Mouse (Mus musculus): Measurements from ENCODE around the gene Trim66.

GRCm38 (mm10) chr7:109507572-109507971, 362 bp downstream of the Trim66 start:
- TF ChIP-seq CTCF (IDR thresholded peaks at IDR 0.05; ENCODE audit: extremely low read depth, insufficient read depth, insufficient read length, insufficient replicate concordance): no peak
- no peak for TF ChIP-seq POLR2A (IDR thresholded peaks at IDR 0.05; ENCODE audit: low read depth, low read length)
